22 mouse cellular contexts compared by ENCODE assay signal in the genomic region with DNA sequence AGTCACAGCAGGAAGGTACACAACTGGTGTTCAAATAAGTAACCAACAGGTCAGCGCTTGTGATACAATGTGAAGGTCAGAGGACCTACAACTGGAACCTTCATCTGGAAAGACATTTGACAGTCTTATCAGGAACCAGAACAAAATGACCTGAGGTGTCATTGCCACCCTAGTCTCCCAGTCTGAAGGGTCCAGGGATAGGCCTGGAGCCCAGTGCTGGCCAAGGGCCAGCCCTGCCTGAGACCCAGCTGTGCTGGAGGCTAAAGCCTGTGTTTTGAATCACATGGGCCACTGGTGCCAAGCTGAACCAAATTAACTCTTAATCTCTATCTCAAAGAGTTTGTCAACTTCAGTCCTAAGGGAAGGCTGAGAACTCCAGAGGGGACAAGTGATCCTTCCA.
DNase-seq lines count a peak whose midpoint lies in the region; ATAC-seq and TF ChIP-seq lines count a peak whose summit lies in the region.
"Had no signal": no experiment of that assay in that cellular context is flagged by ENCODE, and none has a peak within 500 bp of the region (broad histone marks: within the 10 kb centered on the region; RNA-seq: fewer than 3 reads in every experiment).

No protein-coding gene starts in this region.

- H3K9me3 ChIP-seq in heart, embryonic 12.5 days (replicated peaks) = no peaks in the 10 kb centered on the region
- no peaks in the 10 kb centered on the region for H3K9me3 ChIP-seq in forebrain, embryonic 11.5 days (ENCODE audit: control insufficient read depth, low read length)
- no peaks in the 10 kb centered on the region for H3K9me3 ChIP-seq in hindbrain, embryonic 12.5 days (replicated peaks)
- H3K9me3 ChIP-seq: embryonic facial prominence, embryonic 15.5 days; forebrain, embryonic 12.5 days had no signal

- H3K36me3 ChIP-seq in heart, adult 2 months (ENCODE audit: control insufficient read depth, insufficient read depth, low read length) = no peaks in the 10 kb centered on the region
- no peaks in the 10 kb centered on the region for H3K36me3 ChIP-seq in heart, embryonic 12.5 days
- no peaks in the 10 kb centered on the region for H3K36me3 ChIP-seq in forebrain, embryonic 11.5 days (ENCODE audit: control insufficient read depth, insufficient read depth, low read length)
- H3K36me3 ChIP-seq in hindbrain, embryonic 12.5 days = no peaks in the 10 kb centered on the region
- H3K36me3 ChIP-seq: embryonic facial prominence, embryonic 15.5 days; forebrain, embryonic 12.5 days had no signal

- no peak overlapping the region for H3K4me2 ChIP-seq in heart, embryonic 12.5 days
- H3K4me2 ChIP-seq in forebrain, embryonic 11.5 days (ENCODE audit: low read depth, low read length, severe bottlenecking) = no peak overlapping the region
- no peak overlapping the region for H3K4me2 ChIP-seq in hindbrain, embryonic 12.5 days (replicated peaks)
- H3K4me2 ChIP-seq: embryonic facial prominence, embryonic 15.5 days; forebrain, embryonic 12.5 days had no signal

- DNase-seq in adrenal gland, postnatal 25 days = peak; percentile 12
- no peak for DNase-seq in adrenal gland, adult 2 months
- peak; percentile 58 to 77 for DNase-seq in heart, adult 2 months
- DNase-seq in heart, postnatal 14 days = peak; percentile 66 to 71
- no peak for DNase-seq in forebrain, embryonic 11.5 days (ENCODE audit: low spot score)
- DNase-seq: adrenal gland, adult 8-10 months; cerebellum, adult 11 months; cerebellum, adult 8-10 months; cerebellum, postnatal 14 days; embryo, embryonic 11 days; gastrocnemius, postnatal 10 days; kidney, adult 11 months; kidney, adult 9 months had no signal

- H3K27ac ChIP-seq in heart, adult 2 months = peak overlapping the region; percentile 70
- H3K27ac ChIP-seq in heart, embryonic 12.5 days (ENCODE audit: poor library complexity, severe bottlenecking) = no peak overlapping the region
- H3K27ac ChIP-seq in forebrain, embryonic 11.5 days (ENCODE audit: low read depth, low read length) = no peak overlapping the region
- no peak overlapping the region for H3K27ac ChIP-seq in hindbrain, embryonic 12.5 days
- H3K27ac ChIP-seq: embryonic facial prominence, embryonic 15.5 days; forebrain, embryonic 12.5 days; hindbrain, postnatal 0 days; kidney, postnatal 0 days had no signal

- TF ChIP-seq EP300 in heart, adult 2 months (IDR thresholded peaks at IDR 0.05; ENCODE audit: insufficient read depth, low read depth, low read length) = 0 out of 2 replicates have a peak, but pooled peaks have one; percentile 12

- WGBS in heart, adult 2 months = 61% methylated on average over 1 of the region's 1 CpGs
- 95% methylated on average over 1 of the region's 1 CpGs for WGBS in heart, embryonic 12.5 days
- 96% methylated on average over 1 of the region's 1 CpGs for WGBS in forebrain, embryonic 11.5 days
- WGBS in hindbrain, embryonic 12.5 days = 94% methylated on average over 1 of the region's 1 CpGs

- ATAC-seq in heart, embryonic 12.5 days (ENCODE audit: insufficient number of reproducible peaks, low FRiP score) = no peak
- no peak for ATAC-seq in cerebellum, adult (ENCODE audit: insufficient number of reproducible peaks, low FRiP score, low TSS enrichment)
- ATAC-seq in forebrain, embryonic 11.5 days (replicated peaks; ENCODE audit: low FRiP score) = no peak
- ATAC-seq in hindbrain, embryonic 12.5 days (ENCODE audit: low FRiP score) = no peak
- ATAC-seq: forebrain, embryonic 16.5 days; hindbrain, postnatal 0 days had no signal

- TF ChIP-seq POLR2A in heart, adult 2 months (IDR thresholded peaks at IDR 0.05; ENCODE audit: insufficient read depth, low read depth, low read length) = no peak

- no peaks in the 10 kb centered on the region for H3K79me2 ChIP-seq in heart, adult 2 months (replicated peaks; ENCODE audit: control insufficient read depth, insufficient read depth, low read length)

- no peak overlapping the region for H3K9ac ChIP-seq in heart, adult 2 months (ENCODE audit: low read depth, low read length)
- no peak overlapping the region for H3K9ac ChIP-seq in heart, embryonic 12.5 days
- no peak overlapping the region for H3K9ac ChIP-seq in forebrain, embryonic 11.5 days (ENCODE audit: low read length)
- H3K9ac ChIP-seq in hindbrain, embryonic 12.5 days = no peak overlapping the region
- H3K9ac ChIP-seq: embryonic facial prominence, embryonic 15.5 days; forebrain, embryonic 12.5 days had no signal

- intact Hi-C loops in heart, adult 2 months (cut with DNase I) = no loop called here
- intact Hi-C loops in heart, postnatal 14 days (cut with DNase I) = no loop called here

- H3K4me3 ChIP-seq in heart, adult 2 months = no peak overlapping the region
- H3K4me3 ChIP-seq in heart, embryonic 12.5 days = no peak overlapping the region
- H3K4me3 ChIP-seq in forebrain, embryonic 11.5 days (ENCODE audit: low read depth, low read length) = no peak overlapping the region
- no peak overlapping the region for H3K4me3 ChIP-seq in hindbrain, embryonic 12.5 days
- H3K4me3 ChIP-seq: embryonic facial prominence, embryonic 15.5 days; erythroblast, embryonic 14.5 days; forebrain, embryonic 12.5 days had no signal

- no peaks in the 10 kb centered on the region for H3K4me1 ChIP-seq in heart, adult 2 months (ENCODE audit: control insufficient read depth, insufficient read depth, low read length)
- H3K4me1 ChIP-seq in heart, embryonic 12.5 days (replicated peaks) = 0 out of 2 replicates have a peak, but pooled peaks cover 4% of the 10 kb centered on the region
- H3K4me1 ChIP-seq in forebrain, embryonic 11.5 days (replicated peaks; ENCODE audit: control insufficient read depth, insufficient read depth, low read length) = no peaks in the 10 kb centered on the region; the same call in 1 of the 2 replicates
- peaks cover 10% of the 10 kb centered on the region for H3K4me1 ChIP-seq in hindbrain, embryonic 12.5 days
- H3K4me1 ChIP-seq: embryonic facial prominence, embryonic 15.5 days had no signal

- no peaks in the 10 kb centered on the region for H3K27me3 ChIP-seq in heart, adult 2 months (ENCODE audit: control insufficient read depth, insufficient read depth, low read length)
- H3K27me3 ChIP-seq in heart, embryonic 12.5 days (replicated peaks) = no peaks in the 10 kb centered on the region
- no peaks in the 10 kb centered on the region for H3K27me3 ChIP-seq in forebrain, embryonic 11.5 days (ENCODE audit: control insufficient read depth, insufficient read depth, low read length)
- no peaks in the 10 kb centered on the region for H3K27me3 ChIP-seq in hindbrain, embryonic 12.5 days
- H3K27me3 ChIP-seq: embryonic facial prominence, embryonic 15.5 days had no signal

- TF ChIP-seq CTCF in heart, adult 2 months (IDR thresholded peaks at IDR 0.05) = no peak

Comparison
In these comparisons a context has a peak if more than half of its experiments do, and no peak if none do; other contexts are left out.
1. DNase-seq: peak in adrenal gland, postnatal 25 days (single experiment), heart, adult 2 months (2 of 2) and heart, postnatal 14 days (2 of 2); none in adrenal gland, adult 2 months (single experiment) and forebrain, embryonic 11.5 days (single experiment).